Mouse (Mus musculus) right cerebral cortex, postnatal 25 days (tissue): Measurements from ENCODE around the gene Ftsj1.

Experiments
- DNase-seq: peaks from one replicate; pipeline ENCODE4 v3.0.0; 2022

The Ftsj1 gene

GRCm38 (mm10) chrX:8252334-8253285, at the start of gene Ftsj1:
Gene Ftsj1, minus strand, starts transcription at chrX:8252406.
- peak; percentile 78 for DNase-seq

DNA sequence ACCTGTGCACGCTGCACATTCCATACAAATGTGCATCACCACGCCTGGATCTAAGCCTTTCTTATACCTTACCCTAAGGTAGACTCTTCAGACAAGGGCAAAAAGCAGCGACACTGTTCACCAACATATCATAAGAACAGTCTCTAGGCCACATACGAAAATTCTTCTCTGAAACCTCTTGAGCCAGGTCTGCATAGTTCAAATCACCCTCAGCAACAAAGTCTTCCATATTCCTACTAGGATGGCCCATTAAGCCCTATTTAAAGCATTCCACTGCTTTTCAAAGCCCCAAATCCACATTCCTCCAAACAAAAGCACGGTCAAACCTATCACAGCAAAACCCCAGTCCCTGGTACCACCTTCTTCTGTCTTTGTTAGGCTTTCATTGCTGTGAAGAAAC, 36.4 kb upstream of the Ftsj1 start:
- no peak for DNase-seq

DNA sequence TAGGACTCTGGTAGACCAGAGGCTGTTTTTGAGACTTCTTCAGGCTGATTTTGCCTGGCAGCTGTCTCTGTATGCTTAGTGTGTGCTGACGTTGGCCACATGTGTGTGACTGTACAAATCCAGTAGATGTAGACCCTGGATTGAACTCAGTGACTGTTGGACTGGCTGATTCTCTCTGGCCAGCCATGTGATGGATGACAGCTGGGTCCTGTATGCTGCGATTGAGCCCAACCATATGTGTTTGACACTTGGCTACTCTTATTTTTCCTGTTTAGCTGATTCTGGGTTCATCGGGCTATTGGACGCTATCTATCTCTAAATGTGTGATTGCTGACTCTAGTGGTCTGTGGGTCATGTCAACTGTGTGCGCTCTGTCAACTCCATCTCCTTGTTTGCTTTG, 21.9 kb upstream of the Ftsj1 start:
- DNase-seq = no peak

DNA sequence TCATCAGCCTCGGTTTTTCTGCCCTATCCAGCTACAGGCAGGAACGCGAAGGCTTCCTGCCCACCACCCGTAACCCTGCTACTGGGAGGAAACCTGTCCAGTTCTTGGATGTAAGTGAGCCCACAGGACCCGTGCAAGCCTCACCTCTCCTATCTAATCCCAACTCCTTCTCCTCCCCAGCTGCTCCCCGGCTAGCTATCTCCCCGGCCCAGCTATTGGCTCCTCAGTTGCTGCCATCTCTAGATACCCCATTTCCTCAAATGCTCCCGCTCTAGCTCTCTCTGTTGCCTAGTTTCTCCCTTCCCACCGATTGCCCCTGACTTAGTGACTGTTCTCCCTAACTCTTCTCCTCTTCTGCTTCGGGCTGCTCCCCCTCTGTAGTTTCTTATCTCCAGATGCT, 19.8 kb upstream of the Ftsj1 start:
- no peak for DNase-seq

DNA sequence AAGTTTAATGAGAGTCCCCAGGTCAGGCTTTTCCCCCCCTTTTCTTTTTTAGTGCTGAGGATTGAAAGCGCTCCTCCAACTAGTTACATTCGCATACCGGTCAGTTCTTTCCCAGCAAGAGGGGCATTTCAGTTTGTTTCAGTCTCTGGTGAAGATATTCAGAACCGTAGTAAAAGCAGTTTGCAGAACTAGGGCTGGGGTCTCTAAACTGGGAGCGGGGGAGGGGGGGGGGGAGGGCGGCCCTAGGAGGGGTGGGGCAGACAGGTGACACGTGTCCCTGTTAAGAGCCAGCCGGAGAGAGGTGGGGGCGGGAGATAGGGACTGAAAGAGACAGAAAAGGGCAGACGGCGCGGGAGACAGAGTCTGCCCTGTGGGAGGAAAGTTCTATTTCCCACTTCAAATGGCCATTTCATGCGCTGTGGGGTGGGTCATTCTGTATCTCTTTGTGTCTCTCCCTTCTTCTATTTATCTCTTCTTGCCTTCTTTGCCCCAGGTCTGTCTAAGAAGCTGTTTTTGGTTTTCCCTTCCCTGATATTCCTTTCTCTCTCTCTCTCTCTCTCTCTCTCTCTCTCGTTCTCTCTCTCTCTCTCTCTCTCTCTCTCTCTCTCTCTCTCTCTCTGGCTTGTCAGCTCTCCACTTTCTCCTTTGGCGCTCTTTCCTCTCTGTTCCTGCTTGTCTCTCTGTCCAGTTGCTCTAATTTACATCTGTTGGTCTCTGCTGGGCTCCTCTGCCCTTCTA, 19.0 kb upstream of the Ftsj1 start, which contains the start of gene Slc38a5:
Gene Slc38a5 (plus strand): TSS at position 51 of the 738 bp plus-strand sequence.
- DNase-seq = no peak

GRCm38 (mm10) chrX:8264222-8264621, 12.0 kb upstream of the Ftsj1 start:
- no peak for DNase-seq

DNA sequence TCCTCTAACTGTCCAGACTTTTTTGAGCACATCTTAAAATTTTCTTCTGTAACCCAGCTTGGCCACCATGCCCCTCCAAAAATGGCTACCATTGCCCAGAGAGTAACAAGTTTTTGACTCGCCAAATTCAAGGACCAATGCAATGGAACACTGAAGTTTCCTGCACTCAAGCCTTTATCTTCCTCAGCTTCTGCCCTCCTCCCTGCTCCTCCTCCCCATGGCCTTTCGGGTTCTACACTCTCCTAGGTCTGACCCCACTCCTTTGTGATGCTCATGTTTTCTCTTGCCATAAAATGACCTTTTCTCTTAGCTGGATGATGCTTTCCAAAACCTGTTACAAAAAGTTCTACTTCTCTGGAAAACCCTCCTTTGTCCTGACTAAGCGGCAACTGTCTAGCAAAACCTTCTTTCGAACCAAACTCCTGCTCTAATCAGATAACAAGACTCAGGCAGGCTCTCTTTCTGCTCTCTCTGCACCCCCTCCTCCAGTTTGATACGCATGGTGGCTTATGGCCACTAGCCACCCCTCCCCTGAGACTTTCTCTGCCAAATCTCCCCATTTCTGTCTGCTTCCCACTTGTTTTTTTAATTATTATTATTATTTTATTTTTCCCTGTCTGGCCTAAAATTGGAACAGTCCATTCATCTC, 11.1 kb upstream of the Ftsj1 start:
- no peak for DNase-seq

DNA sequence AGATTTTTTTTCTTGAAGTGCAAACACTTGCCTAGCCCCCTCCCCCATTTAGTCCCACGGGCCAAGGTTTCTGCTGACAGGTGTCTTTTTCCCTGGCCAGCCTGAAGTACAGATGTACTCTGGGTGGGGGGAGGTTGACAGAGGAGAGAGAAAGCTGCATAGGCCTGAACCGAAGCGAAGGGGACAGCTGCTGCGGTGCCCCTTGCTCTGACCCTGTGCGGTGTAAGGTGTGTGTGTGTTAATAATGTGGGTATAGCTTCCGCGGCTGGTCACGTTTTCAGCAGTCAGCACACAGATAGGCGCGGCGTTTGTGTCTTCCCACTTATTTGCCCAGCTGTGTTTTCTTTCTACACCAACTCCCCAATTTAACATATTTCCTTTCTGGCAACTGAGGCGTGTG, 7.3 kb upstream of the Ftsj1 start:
- DNase-seq = no peak

- no peak for DNase-seq
These were observed 3.6 kb upstream of the Ftsj1 start for GRCm38 (mm10) chrX:8255807-8256206.

- no peak for DNase-seq
These were observed 1.5 kb upstream of the Ftsj1 start for GRCm38 (mm10) chrX:8253711-8254110.

DNA sequence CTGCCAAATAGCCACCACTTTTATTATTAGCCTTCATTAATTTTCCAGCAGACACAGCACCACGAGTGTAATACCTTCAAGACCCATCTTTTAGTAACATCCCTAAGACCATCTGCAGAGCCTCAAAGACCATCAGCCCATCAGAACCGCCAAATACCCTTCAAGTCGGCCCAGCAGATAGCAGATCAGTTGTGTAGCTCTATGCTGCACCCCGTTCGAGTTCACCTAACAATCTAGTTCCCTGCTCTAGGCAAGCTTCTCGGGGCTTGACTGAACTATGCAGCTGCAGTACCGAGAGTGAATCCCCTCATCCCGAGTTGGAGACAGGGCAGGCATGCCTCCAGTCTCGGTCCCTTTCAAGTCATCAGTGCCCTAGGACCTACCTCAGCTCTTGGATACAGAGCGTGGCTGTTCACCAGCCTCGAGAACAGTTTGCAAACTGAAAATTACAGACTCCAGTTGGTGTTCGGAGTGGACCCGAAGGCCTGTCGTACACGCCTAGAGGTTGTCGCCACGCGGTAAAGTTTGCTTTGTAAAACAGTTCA, 345 bp downstream of the Ftsj1 start:
- no peak for DNase-seq

- no peak for DNase-seq
These were observed 3.6 kb downstream of the Ftsj1 start for GRCm38 (mm10) chrX:8248542-8249120.

GRCm38 (mm10) chrX:8247680-8248079, 4.5 kb downstream of the Ftsj1 start:
- DNase-seq = no peak

GRCm38 (mm10) chrX:8238804-8239395, 13.3 kb downstream of the Ftsj1 start:
- no peak for DNase-seq

DNA sequence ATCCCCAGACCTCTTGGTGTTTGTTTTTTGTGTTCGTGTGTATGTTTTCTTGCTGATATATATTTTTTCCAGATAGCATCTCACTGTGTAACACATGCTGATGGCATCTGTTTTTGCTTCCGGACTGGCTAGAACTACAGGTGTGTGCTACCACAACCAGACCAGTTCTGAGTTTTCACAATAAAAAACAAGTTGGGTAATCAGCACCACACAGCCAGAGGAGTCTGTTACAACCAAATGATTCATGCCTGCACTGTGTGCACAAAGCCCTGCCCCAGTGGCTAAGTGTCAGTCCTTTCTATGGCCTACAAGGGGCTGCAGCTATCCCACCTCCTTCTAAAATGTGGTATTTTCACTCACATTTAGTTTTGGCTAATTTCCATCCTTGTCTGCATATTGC, 15.5 kb downstream of the Ftsj1 start:
- no peak for DNase-seq

DNA sequence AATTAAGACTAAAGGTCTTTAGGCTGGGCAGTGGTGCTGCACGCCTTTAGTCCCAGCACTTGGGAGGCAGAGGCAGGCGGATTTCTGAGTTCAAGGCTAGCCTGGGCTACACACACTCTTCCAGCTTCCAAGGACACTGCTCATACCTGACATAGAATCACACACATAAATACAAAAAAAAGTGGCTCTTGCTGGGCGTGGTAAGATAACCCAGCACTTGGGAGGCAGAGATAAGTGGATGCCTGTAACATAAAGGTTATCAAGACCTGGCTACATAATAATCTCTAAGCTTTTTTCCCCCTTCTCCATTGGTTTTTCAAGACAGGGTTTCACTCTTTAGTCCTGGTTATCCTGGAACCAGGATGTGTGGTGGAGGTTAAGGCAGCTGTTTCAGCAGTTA, 18.6 kb downstream of the Ftsj1 start:
- DNase-seq = no peak

GRCm38 (mm10) chrX:8230272-8230671, 21.9 kb downstream of the Ftsj1 start:
- DNase-seq = no peak

DNA sequence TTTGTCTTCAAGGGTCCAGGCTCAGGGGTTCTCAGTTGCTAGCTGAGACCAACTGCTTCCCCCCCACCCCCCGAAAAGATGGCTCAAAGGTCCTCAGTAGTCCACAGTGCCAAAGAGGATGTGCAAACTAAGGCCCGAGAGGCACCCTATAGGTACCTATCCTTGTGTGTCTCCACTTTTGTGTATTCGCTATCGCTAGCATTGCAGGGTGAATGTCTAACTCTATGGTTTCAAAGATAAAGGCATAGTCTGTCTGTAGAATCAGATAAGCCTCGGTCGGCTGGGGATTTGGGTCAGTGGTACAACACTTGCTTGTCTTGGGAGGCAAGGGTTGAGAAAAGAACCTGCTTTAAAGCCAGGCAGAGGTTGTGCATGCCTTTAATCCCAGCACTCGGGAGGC, 28.7 kb downstream of the Ftsj1 start:
- no peak for DNase-seq

DNA sequence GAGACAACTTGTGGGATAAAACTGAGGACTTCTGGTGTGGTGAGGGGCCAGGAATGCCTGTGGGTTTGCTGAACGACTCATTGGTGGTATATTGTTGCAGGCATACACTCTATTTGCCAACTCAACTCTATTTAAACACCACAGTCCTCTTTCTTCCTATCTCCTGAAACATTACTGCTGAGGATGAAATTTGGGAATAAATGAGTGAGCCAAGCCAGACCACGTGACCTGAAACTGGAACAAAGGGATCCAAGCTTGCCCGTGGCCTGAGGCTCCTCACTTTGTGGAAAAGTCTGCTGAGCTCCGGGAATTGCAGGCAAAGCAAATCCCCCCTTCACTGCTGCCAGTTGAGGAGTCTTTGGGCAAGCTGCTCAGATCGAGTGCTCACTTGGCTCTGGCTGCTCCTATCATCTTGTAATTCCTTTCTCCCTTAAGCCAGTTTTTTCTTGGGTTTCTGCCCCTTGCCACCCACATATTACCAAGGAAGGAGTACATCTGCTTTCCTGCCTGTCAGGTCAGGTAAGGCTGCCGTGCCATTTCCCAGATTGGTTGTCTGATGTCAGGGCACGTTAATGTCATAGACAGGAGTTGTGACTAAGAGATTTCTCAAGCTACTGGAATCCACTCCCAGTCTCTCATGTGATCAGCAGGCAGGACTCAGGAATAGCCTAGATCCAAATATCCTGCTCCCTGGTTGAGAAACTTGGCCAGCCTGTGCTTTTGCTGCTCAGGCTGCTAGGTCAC, 29.4 kb downstream of the Ftsj1 start:
- peak; percentile 31 for DNase-seq

- peak; percentile 44 for DNase-seq
These were observed 29.9 kb downstream of the Ftsj1 start for GRCm38 (mm10) chrX:8222296-8222677.

- DNase-seq = no peak
These were observed 32.6 kb downstream of the Ftsj1 start for GRCm38 (mm10) chrX:8219651-8220050.

- DNase-seq = no peak
These were observed 34.1 kb downstream of the Ftsj1 start for GRCm38 (mm10) chrX:8218114-8218513.
